Mouse (Mus musculus) erythroblast, adult 5-6 weeks (primary cell): ENCODE measurements around the gene Prdm11. TPM values are rescaled to one million over a fixed set of nuclear protein-coding genes. Genes with fewer than 3 reads are reported as not detected.

ENCODE experiments used
- ATAC-seq: replicated peaks from 2 replicates; pipeline ENCODE4 v1.8.0; 2016; ENCODE audit warnings: moderate number of reproducible peaks, mild to moderate bottlenecking, moderate TSS enrichment, inconsistent platforms; ENCODE audit not compliant: poor library complexity, low FRiP score, severe bottlenecking
- total RNA-seq, 2 experiments: library from RNA; stranded (forward) in 1 of 2; stranded (reverse) in 1 of 2; fragments of 150-400 nt in 1 of 2; fragments of 200-764, 138-1000 nt in 1 of 2; gene quantifications; 2 replicates each; pipeline versions ENCODE4 v1.2.3 to v1.2.4; 2015 to 2017; ENCODE audit warnings: low replicate concordance in 2 of 2

Gene Prdm11
- total RNA-seq, 2 experiments from 2014 or later, result 0.19 to 0.77 TPM

DNA sequence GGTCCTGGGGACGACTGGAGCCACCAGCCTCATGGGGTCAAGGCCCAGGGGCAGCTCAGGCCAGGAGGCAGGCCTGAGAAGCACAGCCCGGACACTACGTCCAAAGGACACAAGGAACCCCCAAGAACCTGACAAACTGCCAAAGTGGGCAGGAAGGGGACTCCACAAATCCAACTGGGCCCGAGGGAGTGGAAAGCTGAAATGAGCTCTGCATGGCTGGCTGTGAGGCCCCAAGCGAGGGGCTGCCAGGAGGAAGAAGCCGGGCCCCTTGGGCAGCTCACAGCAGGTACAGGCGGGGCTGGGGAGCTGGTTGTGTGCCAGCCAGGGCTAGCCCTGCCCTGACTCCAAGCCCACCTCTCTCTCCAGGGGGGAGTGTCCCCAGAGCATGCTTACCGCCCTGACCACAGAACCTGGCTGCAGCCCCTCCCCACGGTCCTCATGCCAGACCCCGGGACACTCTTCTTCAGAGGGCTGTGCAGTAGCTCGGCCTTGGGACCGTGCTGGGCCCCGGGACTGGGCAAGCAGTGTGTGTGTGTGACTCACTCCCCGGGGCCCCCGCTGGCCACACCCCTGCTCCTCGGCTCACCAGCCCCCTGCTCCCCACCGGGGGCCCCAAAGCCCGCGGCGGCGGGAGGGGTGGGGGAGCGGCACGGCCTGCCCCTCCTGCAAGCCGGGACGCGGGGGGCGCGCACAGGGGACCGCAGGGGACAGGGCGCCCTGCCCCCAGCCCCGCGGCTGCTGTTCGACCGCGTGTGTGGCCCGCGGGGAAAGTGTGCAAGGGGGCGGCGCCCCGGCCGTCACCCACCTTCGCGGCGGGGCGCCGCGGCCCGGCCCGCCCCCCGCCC is 31.7 kb downstream of the Prdm11 start:
- ATAC-seq, result no peak

DNA sequence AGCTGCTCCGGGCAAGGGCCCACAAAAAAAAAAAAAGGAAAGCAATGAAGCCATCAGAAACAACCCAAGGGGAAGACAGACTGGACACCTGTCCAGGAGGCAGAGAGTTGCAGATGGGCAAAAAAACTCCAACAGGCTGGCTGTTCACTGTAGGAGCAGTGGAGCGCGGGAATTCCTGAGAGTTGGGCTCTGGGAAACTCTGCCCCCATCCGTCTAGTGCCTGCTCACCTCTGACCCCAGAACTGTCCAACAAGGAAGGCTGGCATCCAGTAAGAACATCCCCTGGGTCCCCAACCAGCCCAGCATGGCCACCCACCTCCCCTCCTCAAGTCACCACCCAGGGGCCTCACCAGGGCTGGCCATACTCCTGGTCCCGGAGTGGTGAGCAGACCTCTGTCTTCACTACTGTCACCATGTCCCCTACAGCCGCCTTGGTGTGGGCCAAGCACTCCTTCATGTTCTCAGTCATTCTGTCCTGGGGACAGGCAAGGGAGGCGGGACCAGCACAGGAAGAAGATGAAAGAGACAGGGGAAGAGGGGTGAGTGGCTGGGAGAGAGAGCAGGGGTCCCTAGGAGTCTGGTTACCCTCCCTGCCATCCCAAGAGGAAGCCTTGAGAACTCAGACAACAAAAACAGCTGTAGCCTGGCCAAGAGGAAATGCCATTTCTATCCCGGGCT is 32.4 kb downstream of the Prdm11 start:
- no peak for ATAC-seq

GRCm38 (mm10) chr2:93012976-93013375 is 33.0 kb downstream of the Prdm11 start:
- ATAC-seq, result no peak

GRCm38 (mm10) chr2:93011933-93012332 is 34.0 kb downstream of the Prdm11 start:
- ATAC-seq, result no peak

GRCm38 (mm10) chr2:93011465-93011864 is 34.5 kb downstream of the Prdm11 start:
- no peak for ATAC-seq

- no peak for ATAC-seq
These were observed 37.8 kb downstream of the Prdm11 start for GRCm38 (mm10) chr2:93007967-93008685.

DNA sequence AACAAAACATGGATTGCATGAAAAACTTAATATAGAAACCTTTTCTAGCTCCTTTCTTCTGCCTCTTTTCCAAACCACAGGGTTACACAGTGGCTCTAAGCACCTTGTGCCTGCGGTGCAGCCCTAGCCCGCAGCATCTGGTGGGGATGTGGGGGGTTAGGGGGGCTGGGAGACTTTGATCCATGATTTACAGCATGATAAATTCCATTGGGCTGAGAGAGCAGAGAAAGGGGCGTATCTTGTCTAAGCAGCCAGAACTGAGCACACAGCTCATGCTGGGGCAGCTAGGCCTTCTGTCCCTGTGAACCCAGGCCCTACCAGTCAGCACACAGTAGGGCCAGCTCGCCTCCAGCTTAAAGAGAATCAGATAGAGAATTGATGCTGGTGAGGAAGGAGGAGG is 40.9 kb downstream of the Prdm11 start:
- ATAC-seq, result no peak

GRCm38 (mm10) chr2:92991976-92992375 is 54.0 kb downstream of the Prdm11 start:
- 0 out of 2 replicates have a peak, but pooled peaks have one; percentile 41 for ATAC-seq

- no peak for ATAC-seq
These were observed 56.4 kb downstream of the Prdm11 start for GRCm38 (mm10) chr2:92989593-92989992.

GRCm38 (mm10) chr2:92987901-92988631 is 57.9 kb downstream of the Prdm11 start:
- ATAC-seq, result no peak

DNA sequence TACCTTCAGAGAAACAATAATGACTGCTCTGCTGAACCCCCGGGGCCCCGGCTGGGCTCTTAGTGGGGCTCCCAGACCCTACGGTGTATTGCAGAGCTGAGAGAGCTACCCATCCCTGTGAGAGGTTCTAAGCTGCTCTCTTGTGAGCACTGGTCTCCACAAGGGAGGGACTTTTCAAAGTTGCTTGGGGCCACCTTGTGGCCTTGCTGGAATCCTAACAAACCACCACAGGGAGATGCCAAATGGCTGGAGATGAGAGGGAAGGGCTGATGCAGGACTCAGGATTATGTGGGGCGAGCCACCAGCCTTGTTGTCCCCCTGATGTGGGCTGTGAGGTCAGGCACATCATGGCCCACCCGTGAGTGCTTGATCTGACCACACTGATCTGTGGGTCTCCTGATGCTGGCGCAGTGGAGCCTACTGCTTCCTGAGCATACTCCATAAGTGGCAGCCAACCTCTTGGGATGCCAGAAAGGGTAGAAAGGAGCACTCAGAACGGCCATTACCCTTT is 58.8 kb downstream of the Prdm11 start:
- no peak for ATAC-seq

GRCm38 (mm10) chr2:92985600-92985999 is 60.4 kb downstream of the Prdm11 start:
- ATAC-seq, result no peak

GRCm38 (mm10) chr2:92985171-92985570 is 60.8 kb downstream of the Prdm11 start:
- no peak for ATAC-seq

- ATAC-seq, result no peak
These were observed 61.5 kb downstream of the Prdm11 start for GRCm38 (mm10) chr2:92984321-92985108.

- ATAC-seq, result peak; percentile 31; the same call in 1 of the 2 replicates
These were observed 62.7 kb downstream of the Prdm11 start for GRCm38 (mm10) chr2:92983273-92983620.

GRCm38 (mm10) chr2:92982591-92983272 is 63.2 kb downstream of the Prdm11 start:
- no peak for ATAC-seq

DNA sequence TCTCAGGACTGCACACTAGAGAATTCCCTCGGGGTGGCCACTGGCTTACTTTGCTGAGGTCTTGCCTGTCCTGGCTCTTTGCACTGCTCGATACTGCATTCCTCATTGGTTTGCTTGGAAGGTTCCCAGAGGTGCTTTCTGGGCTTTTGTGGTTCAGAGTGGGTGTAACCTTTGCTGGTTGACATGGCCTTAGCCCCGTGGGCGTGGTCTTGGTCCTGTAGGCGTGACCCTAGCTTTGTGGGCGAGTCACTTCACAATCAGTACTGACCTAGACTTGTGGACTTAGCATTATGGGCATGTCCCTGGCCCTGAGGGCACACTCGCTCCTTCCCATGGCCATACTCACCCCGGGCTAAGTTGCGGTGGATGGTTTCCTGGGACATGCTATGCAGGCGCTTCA is 65.8 kb downstream of the Prdm11 start:
- ATAC-seq, result no peak

GRCm38 (mm10) chr2:92975031-92975790 is 70.8 kb downstream of the Prdm11 start:
- no peak for ATAC-seq
